Mouse (Mus musculus) mesoderm, embryonic 11.5 days (tissue): ENCODE measurements around the gene Slc7a10.

Source experiments
- DNase-seq: peaks from one replicate; pipeline ENCODE4 v3.0.0-alpha.2; 2012; ENCODE audit warnings: low read depth, low spot score

Gene Slc7a10

DNA sequence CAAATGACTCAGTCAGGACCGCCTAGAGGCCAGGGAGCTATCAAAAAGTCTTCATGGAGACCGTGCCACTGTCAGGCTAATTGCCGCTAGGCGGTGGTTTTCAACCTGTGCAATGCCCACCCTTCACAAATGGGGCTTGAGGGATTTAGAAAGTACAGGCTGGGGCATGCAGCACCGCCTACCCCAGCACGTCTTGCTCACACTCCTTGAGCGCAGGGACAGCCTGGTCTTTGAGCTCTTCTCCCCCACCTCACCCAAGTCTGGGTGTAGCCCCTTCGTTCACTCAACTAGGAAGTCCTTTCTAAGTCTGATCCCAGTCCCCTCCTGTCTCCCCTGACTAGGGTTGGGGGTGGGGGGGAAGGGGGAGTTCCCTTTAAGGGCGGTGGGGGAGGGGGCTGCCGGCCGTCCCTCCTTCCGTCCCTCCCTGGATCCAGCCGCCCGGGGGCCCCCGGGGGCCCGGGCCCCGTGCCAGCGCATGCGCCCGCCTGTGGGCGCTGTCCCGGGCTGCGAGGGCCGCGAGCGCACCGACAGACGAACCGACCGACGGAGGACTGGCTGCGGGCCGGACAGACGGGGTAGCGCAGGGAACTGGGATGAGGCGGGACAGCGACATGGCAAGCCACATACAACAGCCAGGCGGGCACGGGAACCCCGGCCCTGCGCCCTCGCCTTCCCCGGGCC is at the start of gene Slc7a10:
Slc7a10 (plus strand) TSS at position 497 of the 681 bp plus-strand sequence.
- DNase-seq = no peak

DNA sequence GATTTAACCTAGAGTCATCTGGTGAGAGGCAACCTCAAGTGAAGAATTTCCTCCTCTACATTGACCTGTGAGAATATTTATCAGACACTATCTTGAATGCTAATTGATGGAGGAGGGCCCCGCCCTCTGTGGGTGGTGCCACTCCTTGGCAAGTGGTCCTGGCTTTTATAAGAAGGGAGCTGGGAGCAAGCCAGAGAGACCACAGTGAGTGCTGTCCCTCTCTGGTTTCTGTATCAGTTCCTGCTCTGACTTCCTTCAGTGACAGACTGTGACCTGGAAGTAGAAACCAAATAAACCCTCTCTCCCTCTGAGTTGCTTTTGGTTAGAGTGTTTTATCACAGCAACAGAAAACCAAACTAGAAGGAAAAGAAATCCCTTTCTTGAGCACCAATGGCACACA is 48.7 kb upstream of the Slc7a10 start:
- DNase-seq = no peak

DNA sequence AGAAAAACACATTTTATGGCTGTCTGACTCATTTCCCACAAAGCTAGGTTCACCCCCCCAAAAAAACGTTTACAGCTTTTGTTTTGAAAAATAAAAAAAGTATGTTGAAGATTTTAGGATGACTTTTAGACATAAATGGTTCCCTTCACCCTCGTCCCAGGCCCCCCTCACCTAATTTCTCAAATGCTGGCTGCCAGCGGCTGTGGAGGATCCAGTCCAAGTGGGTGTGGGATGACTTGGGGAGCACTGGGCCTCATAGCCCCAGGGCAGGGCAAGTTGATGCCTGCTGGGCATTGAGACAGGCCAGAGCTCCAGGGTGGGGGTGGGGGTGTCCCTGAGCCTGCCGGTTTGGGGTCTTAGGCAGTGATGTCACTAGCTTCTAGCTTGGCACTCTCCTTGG is 47.7 kb upstream of the Slc7a10 start:
- DNase-seq = no peak

DNA sequence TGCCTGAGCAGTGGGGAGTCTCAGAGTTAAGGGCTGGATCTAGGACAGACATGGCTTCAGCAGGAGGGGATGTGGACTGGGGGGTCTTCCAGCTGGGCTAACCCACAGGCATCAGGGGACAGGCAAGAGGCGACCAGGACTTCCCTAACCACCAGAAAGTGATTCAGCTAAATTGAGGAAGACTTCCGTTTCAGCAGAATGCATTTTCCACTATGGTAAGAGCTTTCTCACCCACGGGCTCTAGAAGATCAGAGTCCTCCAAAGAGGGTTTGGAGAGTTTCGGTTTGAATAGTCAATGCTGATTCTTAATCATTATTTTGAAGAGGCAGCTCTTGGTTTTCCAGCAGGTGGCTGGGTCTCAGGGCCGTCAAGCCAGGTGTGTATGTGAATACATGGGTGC is 46.3 kb upstream of the Slc7a10 start:
- DNase-seq = no peak

DNA sequence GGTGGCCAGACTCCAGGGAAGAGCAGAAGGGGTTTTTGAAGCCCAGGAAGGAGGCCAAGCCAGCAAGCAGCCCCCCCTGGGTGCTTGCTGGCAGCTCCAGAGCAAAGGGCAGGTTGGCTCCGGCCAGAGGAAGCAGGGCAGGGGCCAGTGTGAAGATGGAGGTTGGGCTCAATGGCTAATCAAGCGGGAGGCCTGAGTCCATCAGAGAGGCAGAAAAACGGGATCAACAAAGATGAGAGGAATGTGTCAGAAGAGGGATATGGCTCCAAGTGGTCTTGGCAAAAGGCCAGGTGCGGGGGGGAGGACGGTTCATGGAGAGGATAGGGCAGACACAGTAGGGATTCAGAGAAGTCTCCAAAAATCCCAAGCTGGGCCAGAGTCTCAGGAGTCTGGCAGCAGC is 44.7 kb upstream of the Slc7a10 start:
- DNase-seq = no peak

DNA sequence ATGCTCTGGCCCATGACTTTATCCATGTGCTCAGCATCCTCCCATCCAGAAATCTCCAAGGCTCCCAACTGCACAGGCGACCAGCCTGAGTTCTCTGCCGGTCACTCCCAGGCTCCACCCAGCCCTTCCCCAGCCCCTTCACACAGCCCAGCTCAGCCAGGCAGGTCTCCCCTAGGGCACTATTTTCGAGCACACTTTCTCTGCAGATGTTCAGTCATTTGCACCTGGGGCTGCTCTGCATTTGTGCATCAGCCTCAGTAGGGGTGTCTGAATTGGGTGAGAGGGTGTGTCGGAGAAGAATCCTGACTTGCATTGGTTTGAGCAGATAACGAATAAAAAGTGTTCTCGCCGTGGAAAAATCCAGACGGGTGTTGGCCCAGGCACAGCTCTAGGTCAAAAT is 43.7 kb upstream of the Slc7a10 start:
- DNase-seq = no peak

DNA sequence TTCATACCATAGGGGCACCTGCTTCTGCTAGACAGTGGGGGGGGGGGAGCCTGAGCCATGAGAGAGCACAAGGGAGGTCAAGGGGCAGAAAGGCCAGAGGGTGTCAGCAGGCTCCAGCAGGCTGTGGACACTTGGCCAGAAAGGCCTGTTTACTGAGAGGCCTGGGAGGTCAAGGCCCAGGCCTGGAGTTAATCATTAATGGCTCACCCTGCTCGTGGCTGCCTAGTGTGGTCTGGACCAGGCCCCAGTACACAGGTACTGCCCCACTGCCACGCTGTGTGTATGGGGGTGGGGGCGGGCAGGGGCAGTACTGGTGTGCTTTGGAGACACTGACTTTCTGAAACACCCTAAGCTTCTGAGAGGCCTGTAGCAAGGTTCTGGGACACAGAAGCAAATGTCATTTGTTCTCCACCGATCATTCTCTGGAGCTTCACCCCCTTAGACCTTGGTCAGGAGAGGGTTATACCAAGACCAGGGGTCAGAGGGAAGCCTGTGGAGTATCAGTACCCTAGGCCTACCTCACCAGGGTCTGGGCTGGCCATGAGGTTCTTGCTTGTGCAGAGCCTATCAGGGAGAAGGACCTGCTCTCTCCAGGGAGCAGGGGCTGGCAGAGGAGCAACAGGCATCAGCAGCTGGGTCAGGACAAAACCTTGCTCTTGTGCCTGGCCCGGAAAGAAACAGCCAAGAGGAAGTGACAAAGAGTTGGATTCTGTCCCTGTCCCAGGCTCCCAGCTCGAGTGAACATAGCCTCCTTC is 42.1 kb upstream of the Slc7a10 start:
- DNase-seq = no peak

DNA sequence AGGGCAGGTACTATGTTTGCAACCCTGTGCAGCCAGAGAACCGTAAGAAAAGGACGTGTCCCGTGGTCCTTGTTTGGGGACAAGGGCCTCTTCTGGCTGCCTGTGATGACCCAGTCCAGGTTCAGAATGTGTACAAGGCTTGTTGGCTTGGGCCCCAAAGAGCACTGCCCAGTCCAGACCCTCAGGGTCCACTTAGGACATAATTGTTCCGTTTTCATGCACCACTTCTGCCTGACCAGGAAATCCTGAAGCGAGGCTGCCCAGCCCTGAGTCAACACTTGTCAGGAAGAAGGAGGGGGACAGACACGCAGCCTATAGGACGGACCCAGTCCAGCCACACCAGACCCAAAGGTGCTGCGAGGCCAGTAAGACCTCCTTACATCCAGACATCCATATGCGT is 41.1 kb upstream of the Slc7a10 start:
- no peak for DNase-seq

DNA sequence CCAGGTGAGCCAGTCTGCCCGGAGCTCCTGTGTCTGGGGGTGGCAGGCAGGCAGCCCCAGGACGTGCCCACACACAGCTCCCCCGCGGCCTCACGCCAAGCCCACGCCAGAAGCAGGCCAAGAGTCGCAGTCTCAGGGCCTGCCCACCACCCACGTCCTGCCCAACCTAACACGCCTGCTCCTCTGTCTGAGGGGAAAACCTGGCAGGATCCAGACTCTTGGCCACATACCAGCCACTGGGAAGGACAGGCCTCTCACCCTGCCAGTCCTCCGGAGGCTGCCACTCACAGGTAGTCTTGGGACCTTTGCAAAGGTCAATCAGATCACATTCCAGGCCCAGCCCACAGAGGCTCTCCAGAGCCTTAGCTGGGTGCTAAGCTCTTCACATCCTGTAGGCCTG is 39.9 kb upstream of the Slc7a10 start:
- no peak for DNase-seq

DNA sequence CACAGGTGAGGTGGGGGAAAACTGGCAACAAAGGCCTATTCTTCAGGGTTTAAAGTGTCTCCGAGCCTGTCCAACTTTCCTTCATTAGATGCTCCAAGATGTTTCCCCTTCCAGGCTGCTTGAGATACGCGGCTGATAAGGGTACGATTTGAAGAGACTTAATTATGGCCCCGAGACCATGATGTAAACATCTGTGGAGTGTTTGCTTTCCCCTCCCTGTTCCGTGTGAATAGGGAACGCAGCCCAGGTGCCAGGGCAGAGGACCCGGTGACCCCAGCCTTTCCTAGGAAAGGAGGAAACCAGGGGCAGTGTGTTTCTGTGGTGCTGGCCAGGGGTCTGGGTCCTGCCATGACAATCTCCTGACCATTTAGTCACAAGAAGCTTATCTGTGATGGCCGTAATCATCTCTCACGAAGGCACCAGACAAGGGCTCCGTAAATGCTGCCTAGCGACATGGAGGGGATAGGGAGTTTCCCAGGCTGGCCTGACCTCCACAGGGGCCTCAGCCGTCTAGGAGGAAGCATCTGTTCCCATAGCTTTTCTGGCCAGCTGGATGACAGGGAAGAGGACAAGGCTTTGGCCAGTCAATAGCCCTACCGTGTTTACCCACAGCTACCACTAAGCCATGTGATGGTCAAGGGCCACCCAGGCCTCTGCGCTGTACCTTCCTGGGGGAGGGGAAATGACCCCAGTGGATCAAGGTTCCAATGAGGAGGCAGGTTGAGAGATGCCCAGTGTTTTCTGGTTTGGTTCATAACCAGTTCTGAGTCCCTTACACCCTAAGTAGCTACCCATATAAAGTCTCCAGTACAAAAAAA is 36.4 kb upstream of the Slc7a10 start:
- DNase-seq = no peak

DNA sequence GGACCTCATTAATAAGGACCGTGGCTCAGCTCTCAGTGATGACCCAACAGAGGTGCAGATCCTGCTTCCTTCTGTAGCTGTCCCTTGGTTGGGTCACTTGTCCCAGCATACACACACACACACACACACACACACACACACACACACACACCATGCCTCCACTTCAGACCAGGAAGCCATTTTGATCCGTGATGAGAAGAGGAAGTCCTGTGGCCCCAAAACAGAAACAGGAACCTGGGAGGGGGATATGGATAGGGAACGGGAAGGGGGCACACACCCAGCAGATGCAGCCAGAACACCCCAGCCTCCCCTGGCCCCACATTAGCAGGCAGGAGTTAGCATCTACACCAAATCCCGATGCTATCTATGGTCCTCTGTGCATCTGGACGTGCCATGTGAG is 35.3 kb upstream of the Slc7a10 start:
- no peak for DNase-seq

DNA sequence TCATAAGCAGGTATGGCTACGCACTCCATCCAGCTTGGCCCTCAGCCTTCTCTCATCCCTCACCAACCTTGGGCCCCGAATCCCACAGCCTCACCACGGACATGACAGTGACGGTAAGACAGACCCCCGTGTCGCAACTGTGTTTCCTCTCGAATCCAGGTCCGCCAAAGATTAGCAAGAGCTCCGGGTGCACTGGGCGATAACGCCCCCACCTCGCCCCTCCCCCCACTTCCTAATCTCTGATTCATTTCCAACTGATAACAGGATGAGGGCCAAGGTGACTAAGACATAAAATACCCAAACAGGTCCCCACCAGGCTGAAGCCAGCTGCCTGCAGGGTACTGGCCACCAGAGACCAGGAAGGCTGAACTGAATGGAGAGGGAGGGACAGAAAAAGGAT is 31.7 kb upstream of the Slc7a10 start:
- DNase-seq = no peak

DNA sequence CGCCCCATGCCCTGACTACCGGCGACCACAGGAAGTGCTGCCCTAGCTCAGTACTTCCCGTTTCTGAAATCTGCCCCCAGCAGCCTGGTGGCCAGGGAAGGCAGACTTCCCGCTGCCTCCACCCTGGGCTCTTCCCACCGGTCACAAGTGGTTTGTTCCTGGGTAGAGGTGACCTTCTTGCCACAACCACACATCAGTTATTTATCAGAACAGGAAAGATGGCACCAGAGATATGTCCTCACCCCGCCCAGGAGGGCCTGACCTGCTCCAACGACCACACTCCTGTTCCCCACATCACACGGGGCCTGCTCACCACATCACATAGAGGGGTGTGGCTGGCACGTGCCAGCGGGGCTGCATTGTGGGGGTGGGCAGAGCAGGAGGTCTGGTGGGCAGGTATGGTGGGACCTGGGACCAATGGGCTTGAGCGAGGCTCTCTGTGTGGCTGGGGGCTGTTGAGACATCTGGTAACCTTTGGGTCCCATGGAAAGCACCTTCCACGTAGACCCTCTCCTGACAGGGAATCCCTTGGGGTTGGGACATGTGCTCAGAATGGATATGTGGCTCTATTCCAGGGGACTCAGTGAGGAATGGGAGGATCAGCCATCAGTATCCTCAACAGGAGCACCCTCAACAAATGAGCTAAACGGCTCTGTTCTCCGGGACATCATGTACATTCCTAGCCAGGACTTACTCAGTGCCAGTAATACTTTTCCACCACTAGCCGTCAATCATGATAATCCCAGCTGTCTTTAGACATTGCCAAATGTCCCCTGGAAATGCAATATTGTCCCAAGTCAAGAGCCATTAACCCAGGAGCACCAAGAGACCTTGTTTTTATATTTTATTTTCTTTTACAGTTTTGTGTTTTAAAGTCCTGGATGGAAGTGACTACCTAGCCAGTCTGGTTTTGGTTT is 29.4 kb upstream of the Slc7a10 start:
- no peak for DNase-seq

DNA sequence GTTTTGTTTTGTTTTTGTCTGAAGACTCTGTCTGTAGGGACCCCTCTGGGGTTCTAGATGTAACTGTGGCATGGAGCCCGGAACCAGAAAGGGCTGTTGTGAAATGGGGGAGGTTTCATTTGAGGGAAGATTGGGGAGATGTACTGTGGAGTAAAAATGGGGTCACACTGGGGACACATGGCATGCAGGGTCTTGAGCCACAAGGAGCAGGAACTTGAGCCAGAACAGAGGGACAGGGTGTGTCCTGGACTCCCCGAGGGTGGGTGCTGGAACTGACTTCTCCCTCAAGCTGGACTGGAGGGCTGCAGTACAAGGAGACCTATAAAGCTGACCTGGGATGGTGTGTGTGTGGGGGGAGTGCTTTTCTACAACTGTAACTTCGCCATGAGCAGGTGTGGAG is 28.7 kb upstream of the Slc7a10 start:
- no peak for DNase-seq

DNA sequence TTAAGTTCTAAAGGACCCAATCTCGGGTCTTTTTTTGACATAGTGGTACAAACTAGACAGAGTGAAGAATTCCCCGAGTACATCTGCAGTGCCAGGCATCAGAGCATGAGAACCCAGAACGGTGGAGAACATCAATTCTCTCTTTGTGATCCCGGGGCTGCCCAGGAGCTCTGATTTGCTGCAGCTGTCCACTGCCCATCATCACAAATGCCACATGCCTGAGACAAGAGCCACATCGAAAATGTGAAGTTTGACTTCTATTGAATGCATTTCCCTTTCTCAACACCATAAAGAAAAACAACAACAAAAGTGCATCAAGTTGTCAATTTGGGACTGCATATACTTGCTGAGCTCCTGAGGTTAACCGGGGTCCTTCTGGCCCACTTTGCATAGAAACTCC is 23.7 kb upstream of the Slc7a10 start:
- no peak for DNase-seq

DNA sequence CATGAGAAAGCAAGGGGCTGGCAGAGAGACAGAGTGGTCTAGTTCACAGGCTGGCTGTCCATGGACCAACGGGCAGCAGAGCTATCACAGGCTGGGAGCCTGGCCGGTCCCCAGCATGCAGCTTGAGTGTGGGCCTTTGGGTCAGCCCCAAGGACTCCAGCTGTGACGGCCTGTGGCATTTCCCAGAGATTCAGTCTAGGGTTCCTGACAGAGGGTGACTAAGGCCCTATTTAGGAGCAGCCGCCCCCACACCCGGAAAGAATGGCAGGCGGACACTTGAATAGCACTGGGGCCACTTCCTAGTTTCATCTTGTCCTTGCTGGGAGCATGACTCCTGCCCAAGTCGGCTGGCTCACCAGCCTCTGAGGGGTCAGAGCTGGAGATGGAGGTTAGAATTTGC is 22.6 kb upstream of the Slc7a10 start:
- no peak for DNase-seq

DNA sequence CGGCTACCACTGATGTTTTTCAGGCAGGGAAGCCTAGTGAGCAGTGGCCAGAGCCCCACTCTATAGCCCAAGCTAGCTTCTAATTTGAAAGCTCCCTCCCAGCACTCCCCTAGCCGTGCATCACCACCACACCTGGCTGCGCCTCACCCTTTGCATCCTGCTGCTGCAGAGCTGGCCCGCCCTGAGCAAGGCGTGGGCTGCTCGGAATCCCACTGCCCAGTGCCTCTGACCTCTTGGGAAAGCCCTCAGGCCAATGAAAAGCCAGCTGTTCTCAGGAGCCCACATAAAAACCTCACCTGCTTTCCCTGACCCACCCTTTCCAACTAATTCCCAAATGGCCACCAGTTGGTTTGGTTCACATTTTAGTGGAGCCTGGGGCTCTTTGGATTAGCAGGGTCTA is 22.1 kb upstream of the Slc7a10 start:
- DNase-seq = no peak

DNA sequence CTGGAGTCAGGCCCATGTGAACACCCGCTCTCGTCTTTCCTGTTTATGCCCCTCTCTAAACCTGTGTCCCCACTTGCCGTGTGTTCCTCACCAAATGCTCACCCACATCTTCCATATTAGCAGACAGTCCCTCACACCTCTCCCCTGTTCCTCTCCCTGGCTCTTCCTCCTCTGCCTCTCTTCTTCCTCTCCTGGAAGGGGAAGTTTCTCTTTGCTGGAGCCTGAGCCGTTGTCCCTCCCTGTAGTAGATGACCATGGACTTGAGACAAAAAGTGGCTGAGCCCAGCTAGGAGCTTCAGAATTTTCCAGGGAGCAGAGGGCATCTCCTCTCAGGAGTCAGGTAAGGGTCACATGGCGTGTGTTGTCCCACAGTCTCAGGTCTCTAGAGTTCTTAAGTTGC is 19.2 kb upstream of the Slc7a10 start:
- no peak for DNase-seq

DNA sequence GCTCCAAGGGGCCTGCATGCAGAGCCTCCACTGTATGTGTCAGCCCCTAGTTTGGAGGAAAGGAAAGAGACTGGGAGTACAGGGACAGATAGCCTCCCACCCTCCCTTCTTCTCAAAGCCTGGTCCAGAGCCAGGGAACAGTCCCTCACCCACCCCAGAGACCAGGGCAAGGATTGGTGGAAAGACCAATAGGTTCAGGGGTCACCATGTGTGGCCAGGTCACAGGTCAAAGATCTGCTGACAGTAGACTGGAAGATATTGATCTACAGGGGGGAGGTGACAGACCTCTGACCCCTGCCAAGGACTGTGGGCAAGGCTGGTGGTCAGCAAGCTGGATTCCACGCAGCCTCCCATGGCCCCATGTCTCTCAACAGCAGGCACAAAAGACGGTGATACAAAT is 18.3 kb upstream of the Slc7a10 start:
- peak; percentile 10 for DNase-seq

DNA sequence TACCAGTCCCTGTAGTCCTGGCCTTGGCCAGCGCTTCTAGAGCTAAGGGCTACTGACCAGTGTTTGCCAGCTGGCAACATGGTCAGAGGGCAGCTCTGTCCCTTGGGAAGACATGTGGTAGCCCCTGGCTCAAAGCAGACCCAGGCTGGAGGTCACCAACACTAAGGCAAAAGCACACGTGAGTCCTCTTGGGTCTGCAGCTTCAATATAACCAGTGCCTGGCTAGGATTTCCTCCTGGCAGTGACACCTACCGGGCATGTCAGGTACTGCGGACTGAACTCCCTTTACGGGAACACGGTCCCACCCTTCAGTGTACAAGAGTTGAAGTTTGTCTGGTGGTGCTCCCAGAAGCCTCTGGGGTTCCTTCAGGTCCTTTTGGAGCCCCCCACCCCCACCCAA is 16.8 kb upstream of the Slc7a10 start:
- peak; percentile 87 for DNase-seq

DNA sequence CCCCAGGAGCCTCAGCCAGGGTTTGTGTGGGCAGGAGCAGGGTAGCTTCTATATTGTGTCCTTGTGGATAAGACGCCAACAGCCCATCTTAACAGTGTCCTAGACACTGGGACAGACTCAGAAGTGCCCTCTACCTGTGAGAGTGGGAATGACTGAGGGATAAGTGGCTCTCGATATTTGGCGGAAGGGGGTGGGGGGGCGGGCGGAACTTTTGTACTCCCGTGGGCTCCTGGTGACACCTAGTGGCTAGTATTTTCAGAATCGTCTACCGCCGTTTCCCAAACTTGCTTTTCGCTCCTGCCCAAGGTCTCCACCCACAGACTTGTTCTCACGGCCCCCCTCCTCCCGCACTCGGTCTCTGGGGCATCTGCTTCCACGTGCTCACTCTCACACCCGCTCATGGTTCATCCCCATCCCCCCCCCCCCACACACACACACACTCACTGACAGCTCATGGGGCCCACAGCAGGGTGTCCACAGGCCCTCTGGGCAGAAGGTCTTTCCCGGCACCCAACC is 14.3 kb upstream of the Slc7a10 start:
- DNase-seq = peak; percentile 94
